Mouse (Mus musculus) urinary bladder, postnatal 36 days (tissue): ENCODE measurements around the gene Elac2.

Experiments
- DNase-seq, 2 experiments: peaks; one replicate each; pipeline ENCODE4 v3.0.0; 2022; ENCODE audit warnings: low spot score in 2 of 2, mixed read lengths in 1 of 2

The Elac2 gene

DNA sequence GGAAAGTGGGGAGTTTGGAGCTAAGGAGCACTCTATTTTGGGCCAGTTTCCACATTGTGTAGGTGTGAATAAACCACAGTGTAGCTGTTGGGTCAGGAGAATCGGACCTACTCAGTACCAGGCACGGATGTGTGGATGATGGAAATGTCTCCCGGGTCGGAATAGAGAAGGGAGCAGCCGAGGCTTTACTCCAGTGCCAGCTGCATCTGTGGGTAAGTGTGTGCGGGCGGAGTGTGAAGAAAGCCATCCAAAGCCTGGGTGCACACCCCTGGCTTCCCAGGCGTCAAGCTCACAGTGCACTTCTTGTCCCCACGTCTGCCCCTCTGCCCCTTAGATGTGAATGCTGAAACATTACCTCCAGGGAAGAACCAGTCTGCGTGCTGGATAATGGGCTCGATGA lies 43.9 kb downstream of the Elac2 start:
- no peak for DNase-seq

- no peak for DNase-seq
Observed at GRCm38 (mm10) chr11:65028049-65028448, 49.2 kb downstream of the Elac2 start.

GRCm38 (mm10) chr11:65030201-65030600 lies 51.4 kb downstream of the Elac2 start:
- no peak for DNase-seq

DNA sequence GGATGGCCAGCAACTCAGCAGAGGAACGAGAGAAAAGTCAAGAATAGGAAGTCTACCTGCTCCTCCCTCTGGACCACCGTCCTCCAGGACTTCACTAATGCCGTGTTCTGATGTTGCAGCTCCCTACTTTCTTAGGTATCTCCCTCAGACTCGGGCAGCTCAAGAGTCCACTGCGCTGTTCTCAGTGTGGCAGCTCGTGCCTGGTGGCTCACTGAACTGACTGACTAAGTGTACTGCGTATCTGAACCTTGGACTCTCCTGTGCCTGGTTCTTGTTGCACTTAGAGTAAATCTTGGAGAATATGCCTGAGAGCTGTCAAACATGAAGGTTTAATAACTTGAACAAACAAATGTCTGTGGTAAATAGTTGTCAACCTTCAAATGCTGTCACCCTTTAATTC lies 53.4 kb downstream of the Elac2 start:
- no peak for DNase-seq

DNA sequence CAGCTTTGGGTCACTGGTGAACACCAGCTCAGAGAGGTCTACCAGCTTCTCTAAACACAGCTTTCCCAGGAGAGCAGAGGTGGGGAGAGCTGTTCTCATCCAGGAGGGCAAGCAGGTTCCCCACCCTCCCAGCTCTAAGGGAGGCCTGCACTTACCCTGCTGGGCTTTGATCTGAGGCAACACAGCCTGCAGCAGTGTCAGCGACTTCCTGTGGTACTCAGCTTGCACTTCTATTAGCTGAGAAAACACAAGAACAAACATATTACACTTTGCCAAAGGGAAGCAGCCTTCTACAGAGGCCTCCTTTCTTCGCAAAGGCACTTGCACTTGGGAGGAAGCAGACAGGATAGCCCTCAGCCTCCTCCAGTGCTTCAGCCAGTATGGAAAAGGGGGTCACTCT lies 60.2 kb downstream of the Elac2 start:
- DNase-seq: no peak

- no peak for DNase-seq
Observed at GRCm38 (mm10) chr11:65039517-65040095, 60.8 kb downstream of the Elac2 start.

- DNase-seq: no peak
Observed at GRCm38 (mm10) chr11:65040556-65040955, 61.7 kb downstream of the Elac2 start.

DNA sequence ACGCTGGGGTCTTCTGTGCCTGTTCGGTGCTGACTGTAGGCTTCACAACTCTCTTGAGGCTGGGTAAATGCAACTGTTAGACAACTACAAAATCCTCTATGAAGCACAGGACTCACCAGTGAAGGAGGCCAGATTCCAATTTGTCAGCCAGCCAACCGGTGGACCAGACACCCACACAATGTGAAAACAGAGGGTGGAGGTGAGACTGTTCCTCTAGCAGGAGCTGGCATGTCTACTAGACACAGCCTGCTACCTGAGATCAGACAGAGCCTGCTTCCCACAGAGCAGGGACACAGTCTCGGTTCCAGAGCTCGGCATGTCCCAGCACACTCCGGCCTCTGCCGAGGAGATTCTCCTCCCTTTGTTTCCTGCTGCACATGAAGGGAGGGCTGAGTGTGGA lies 70.3 kb downstream of the Elac2 start:
- DNase-seq: no peak

DNA sequence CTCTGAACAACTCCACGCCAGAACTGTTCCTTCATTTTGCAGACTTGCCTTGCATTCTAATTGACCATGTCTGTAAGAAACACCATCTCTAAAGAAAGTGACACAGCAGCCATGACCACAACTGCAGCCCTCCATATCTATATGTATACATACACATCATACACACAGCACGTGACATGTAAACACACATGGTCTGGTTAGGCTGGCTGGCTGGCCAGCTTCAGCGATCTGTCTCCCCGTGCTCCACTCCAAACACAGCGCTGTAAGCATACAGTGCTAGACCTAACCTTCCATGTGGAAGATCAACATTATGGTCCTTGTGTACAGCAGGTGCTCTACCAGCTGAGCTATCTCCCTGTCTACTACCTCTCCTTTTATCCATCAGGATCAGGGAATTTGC lies 72.0 kb downstream of the Elac2 start:
- DNase-seq: no peak
